Mouse (Mus musculus): ENCODE data around the gene Gse1. TPM values are rescaled to one million over a fixed set of nuclear protein-coding genes. Genes with fewer than 3 reads are reported as not detected.

The Gse1 gene
- polyA plus RNA-seq, 1 experiment from 2014 or later, result 10.0 TPM

DNA sequence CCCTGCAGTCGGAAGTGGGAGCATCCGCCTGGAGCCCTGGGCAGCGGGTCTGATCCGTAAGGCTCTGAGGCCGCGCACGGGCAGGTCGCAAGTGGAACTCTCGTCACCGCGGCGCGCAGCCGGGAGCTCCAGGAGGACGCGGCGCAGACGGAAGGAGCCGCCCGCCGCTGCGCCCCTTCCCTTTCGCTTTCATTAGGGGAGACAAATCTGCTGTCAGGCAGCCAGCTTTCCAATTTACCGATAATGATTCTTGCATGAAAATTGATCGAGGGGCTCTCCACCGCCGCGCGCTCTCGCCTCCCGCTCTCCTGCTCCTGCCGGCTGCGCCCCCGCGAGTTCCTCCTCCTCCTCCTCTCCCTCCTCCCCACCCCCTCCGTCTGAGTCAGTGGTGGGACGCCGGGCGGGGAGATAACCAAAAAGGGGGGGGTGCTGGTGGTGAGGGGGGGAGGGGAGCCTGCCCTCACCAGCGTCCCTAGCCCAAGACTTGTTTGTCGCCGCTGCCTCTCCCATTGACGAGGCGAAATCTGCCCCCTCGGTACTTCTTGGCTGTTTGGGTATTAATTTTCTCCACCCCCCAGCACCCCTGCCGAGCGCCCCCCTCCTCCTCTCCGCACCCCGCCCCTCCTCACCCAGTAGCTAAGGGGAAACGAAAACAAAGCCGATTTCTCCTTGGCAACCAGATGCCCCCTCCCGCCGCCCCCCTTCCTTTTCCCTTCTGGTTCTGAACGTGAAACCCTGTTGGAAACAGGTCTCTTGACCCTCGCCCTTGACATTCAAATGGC lies 259.7 kb downstream of the Gse1 start:
- H3K9me3 ChIP-seq (replicated peaks), result no peaks in the 10 kb centered on the region
- no peaks in the 10 kb centered on the region for H3K36me3 ChIP-seq
- peaks cover 20% of the 10 kb centered on the region for H3K27me3 ChIP-seq
- peak overlapping the region; percentile 83 for H3K4me3 ChIP-seq (replicated peaks)
- peak overlapping the region; percentile 80 for H3K9ac ChIP-seq
- ATAC-seq (replicated peaks; ENCODE audit: low FRiP score), result no peak; the same call in 1 of the 2 replicates
- WGBS, result under 1% methylated on average over 52 of the region's 55 CpGs
- H3K4me1 ChIP-seq, result peaks cover 93% of the 10 kb centered on the region
- H3K27ac ChIP-seq, result peak overlapping the region; percentile 95
- peak overlapping the region; percentile 95 for H3K4me2 ChIP-seq

DNA sequence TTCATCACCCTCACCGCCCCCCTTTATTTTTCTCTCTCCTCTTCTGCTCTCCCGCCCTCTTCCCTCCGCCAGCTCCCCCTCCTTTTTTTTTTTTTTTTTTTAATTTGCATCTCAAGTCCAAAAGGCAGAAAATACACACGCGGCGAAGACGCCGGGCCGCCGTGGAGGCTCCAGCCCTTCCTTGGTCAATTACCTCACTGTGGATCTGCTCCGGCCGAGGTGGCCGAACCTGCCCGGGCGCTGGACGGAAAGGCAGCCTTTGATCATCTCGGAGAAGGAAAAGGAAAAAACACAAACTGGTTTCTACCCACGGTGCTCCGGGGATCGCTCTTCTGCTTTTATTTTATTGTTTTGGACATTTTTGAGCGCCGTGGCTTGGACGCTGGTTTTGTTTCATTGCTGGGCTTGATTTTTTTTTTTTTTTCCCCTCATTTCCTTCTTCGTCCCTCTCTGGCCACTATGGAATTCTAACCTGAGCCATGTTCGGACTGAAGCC lies 260.4 kb downstream of the Gse1 start:
- ATAC-seq (replicated peaks; ENCODE audit: low FRiP score), result no peak
- Histone ChIP-seq H3K4me2 (peak overlapping the region; percentile 95), H3K27ac (peak overlapping the region; percentile 95), H3K9me3 (replicated peaks) (no peaks in the 10 kb centered on the region), H3K36me3 (no peaks in the 10 kb centered on the region), H3K4me1 (peaks cover 99% of the 10 kb centered on the region), H3K4me3 (replicated peaks) (peak overlapping the region; percentile 83), H3K9ac (peak overlapping the region; percentile 80), H3K27me3 (peaks cover 16% of the 10 kb centered on the region)
- under 1% methylated on average over 25 of the region's 25 CpGs for WGBS

GRCm38 (mm10) chr8:120489142-120489754 lies 261.0 kb downstream of the Gse1 start:
- Histone ChIP-seq H3K9ac (peak overlapping the region; percentile 80), H3K4me2 (peak overlapping the region; percentile 95), H3K4me1 (peaks cover 99% of the 10 kb centered on the region), H3K27me3 (peaks cover 11% of the 10 kb centered on the region), H3K36me3 (no peaks in the 10 kb centered on the region), H3K27ac (peak overlapping the region; percentile 95), H3K4me3 (replicated peaks) (peak overlapping the region; percentile 83), H3K9me3 (replicated peaks) (no peaks in the 10 kb centered on the region)
- no peak for ATAC-seq (replicated peaks; ENCODE audit: low FRiP score)
- under 1% methylated on average over 73 of the region's 73 CpGs for WGBS

GRCm38 (mm10) chr8:120489771-120490281 lies 261.6 kb downstream of the Gse1 start:
- Histone ChIP-seq H3K9ac (peak overlapping the region; percentile 80), H3K36me3 (no peaks in the 10 kb centered on the region), H3K4me1 (peaks cover 99% of the 10 kb centered on the region), H3K4me2 (peak overlapping the region; percentile 95), H3K27me3 (peaks cover 5% of the 10 kb centered on the region; the same call in 1 of the 2 replicates), H3K9me3 (replicated peaks) (no peaks in the 10 kb centered on the region), H3K27ac (peak overlapping the region; percentile 95), H3K4me3 (replicated peaks) (peak overlapping the region; percentile 83)
- ATAC-seq (replicated peaks; ENCODE audit: low FRiP score), result no peak
- WGBS, result 3% methylated on average over 15 of the region's 15 CpGs

DNA sequence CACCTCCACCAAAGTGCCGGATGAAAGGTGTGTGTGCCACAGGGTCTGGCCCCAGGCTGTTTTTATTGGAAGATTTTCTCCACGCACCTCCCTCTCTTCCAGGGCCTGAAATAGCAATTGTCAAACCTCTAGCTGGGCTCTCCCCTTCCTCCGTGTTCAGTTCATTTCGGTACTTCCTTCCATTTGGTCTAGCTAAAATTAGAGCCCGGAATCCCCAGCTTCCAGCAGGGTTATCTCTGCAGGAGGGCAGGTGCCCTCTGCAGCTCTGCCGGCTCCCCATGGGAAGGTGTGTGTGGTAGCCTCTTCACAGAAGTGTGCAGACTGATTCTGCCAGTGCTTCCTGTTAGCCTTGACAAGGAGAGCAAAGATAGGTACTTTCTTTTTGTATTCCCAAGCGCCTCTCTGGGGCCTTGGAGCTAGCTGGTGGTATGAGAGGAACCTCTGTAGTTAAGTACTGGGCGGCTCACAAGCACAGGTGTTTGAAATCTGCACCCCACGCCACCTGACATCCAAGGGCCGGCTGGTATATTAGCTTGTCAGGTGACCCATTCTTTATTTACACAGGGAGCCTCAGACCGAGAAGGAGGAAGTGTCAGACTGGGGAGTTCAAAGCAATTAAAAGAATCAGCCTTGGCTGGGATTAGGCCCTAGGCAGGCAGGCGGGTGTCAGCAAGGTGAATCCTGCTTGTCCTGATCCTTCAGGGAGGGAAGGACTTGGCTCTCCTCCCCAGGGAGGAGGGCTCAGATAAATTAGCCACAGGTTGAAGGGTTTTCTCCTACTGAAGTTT lies 262.3 kb downstream of the Gse1 start:
- Histone ChIP-seq H3K27ac (peak overlapping the region; percentile 46; the same call in 1 of the 2 replicates), H3K9ac (peak overlapping the region; percentile 80; the same call in 1 of the 2 replicates), H3K4me2 (peak overlapping the region; percentile 95), H3K36me3 (no peaks in the 10 kb centered on the region), H3K4me3 (replicated peaks) (peak overlapping the region; percentile 83), H3K4me1 (peaks cover 99% of the 10 kb centered on the region), H3K9me3 (replicated peaks) (no peaks in the 10 kb centered on the region), H3K27me3 (0 out of 2 replicates have a peak, but pooled peaks cover 2% of the 10 kb centered on the region)
- 14% methylated on average over 12 of the region's 12 CpGs for WGBS
- ATAC-seq (replicated peaks; ENCODE audit: low FRiP score), result no peak

- 52% methylated on average over 5 of the region's 5 CpGs for WGBS
- Histone ChIP-seq H3K9ac (0 out of 2 replicates have a peak overlapping the region, but pooled peaks have one; percentile 80), H3K36me3 (no peaks in the 10 kb centered on the region), H3K27ac (no peak overlapping the region), H3K4me3 (replicated peaks) (peak overlapping the region; percentile 83), H3K4me1 (peaks cover 99% of the 10 kb centered on the region), H3K4me2 (peak overlapping the region; percentile 95), H3K27me3 (no peaks in the 10 kb centered on the region), H3K9me3 (replicated peaks) (no peaks in the 10 kb centered on the region)
- no peak for ATAC-seq (replicated peaks; ENCODE audit: low FRiP score)
Observed at GRCm38 (mm10) chr8:120491166-120491793, 263.0 kb downstream of the Gse1 start.

GRCm38 (mm10) chr8:120492193-120492880 lies 264.1 kb downstream of the Gse1 start:
- H3K27ac ChIP-seq, result peak overlapping the region; percentile 72; the same call in 1 of the 2 replicates
- peak overlapping the region; percentile 9; the same call in 1 of the 2 replicates for H3K4me3 ChIP-seq (replicated peaks)
- peaks cover 99% of the 10 kb centered on the region for H3K4me1 ChIP-seq
- no peaks in the 10 kb centered on the region for H3K27me3 ChIP-seq
- ATAC-seq (replicated peaks; ENCODE audit: low FRiP score), result no peak
- 13% methylated on average over 14 of the region's 14 CpGs for WGBS
- H3K9me3 ChIP-seq (replicated peaks), result no peaks in the 10 kb centered on the region
- H3K9ac ChIP-seq, result no peak overlapping the region
- peak overlapping the region; percentile 95 for H3K4me2 ChIP-seq
- H3K36me3 ChIP-seq, result no peaks in the 10 kb centered on the region

- WGBS, result 42% methylated on average over 4 of the region's 4 CpGs
- no peak overlapping the region for H3K9ac ChIP-seq
- ATAC-seq (replicated peaks; ENCODE audit: low FRiP score), result no peak
- peak overlapping the region; percentile 9; the same call in 1 of the 2 replicates for H3K4me3 ChIP-seq (replicated peaks)
- H3K36me3 ChIP-seq, result no peaks in the 10 kb centered on the region
- H3K27me3 ChIP-seq, result no peaks in the 10 kb centered on the region
- H3K4me2 ChIP-seq, result peak overlapping the region; percentile 95
- peak overlapping the region; percentile 94; the same call in 1 of the 2 replicates for H3K27ac ChIP-seq
- no peaks in the 10 kb centered on the region for H3K9me3 ChIP-seq (replicated peaks)
- peaks cover 100% of the 10 kb centered on the region for H3K4me1 ChIP-seq
Observed at GRCm38 (mm10) chr8:120492881-120493220, 264.6 kb downstream of the Gse1 start.

DNA sequence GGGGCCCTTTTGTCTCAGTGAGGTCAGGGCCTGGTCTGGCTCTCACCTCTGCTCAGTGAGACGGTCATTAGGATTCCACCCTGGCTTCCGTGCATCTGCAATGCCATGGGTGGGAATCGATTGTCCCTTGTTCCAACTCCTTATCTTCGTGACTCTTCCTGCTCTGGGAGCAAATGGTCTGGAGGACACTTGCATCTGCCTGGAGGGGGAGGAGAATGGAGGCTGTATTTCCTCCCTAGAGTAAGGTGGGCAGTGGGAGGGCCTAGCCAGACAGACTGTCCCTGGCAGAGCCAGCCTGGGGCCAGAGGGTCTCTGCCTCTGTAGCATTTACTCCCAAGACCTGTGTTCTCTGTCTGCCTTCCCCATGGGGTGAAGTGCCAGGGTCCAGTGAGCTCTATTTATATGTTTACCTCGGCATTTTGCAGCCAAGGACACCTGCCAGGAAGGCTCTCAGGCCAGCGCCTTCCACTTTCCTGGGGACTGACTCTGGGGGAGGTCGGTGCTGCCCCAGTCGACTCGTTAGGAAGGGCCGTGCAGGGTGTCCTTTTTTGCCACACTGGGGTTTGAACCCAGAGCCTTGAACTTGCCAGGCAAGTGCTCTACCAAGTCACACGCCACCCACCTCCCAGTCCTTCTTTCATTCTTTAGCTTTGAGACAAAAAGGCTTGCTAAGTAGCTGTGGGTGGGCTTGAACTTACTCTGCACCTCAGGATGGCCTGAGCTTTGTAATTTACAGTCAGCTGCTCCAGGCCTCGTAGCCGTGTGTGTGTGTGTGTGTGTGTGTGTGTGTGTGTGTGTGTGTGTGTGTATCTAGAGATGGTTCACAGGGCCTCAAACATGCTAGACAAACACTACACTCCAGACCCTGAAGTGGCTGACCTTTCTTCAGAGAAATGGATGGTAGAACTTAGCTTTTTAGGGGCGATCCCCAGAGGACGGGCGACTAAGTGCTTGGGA lies 265.5 kb downstream of the Gse1 start:
- Histone ChIP-seq H3K4me2 (peak overlapping the region; percentile 42), H3K4me1 (peaks cover 100% of the 10 kb centered on the region), H3K36me3 (no peaks in the 10 kb centered on the region), H3K27ac (peak overlapping the region; percentile 94), H3K9ac (no peak overlapping the region), H3K4me3 (replicated peaks) (no peak overlapping the region), H3K9me3 (replicated peaks) (no peaks in the 10 kb centered on the region), H3K27me3 (no peaks in the 10 kb centered on the region)
- 41% methylated on average over 16 of the region's 16 CpGs for WGBS
- ATAC-seq (replicated peaks; ENCODE audit: low FRiP score), result no peak

GRCm38 (mm10) chr8:120494903-120495302 lies 266.6 kb downstream of the Gse1 start:
- Histone ChIP-seq H3K9ac (no peak overlapping the region), H3K9me3 (replicated peaks) (no peaks in the 10 kb centered on the region), H3K4me1 (peaks cover 99% of the 10 kb centered on the region), H3K4me2 (peak overlapping the region; percentile 42), H3K27me3 (no peaks in the 10 kb centered on the region), H3K4me3 (replicated peaks) (0 out of 2 replicates have a peak overlapping the region, but pooled peaks have one; percentile 1), H3K27ac (peak overlapping the region; percentile 94), H3K36me3 (no peaks in the 10 kb centered on the region)
- WGBS, result 1% methylated on average over 15 of the region's 15 CpGs
- ATAC-seq (replicated peaks; ENCODE audit: low FRiP score), result peak; percentile 57
